Mouse (Mus musculus) midbrain, postnatal 0 days (tissue): ENCODE measurements around the gene Cables2. TPM values are rescaled to one million over a fixed set of nuclear protein-coding genes. Genes with fewer than 3 reads are reported as not detected.
A peak's percentile ranks its signal among the peaks of the same experiment; 100 is the strongest.

Source experiments
- ATAC-seq: fragments of 200-750 bp; cut with Nextera tagmentation; 2 replicates; pipeline ENCODE4 v1.8.0; 2017; ENCODE audit warnings: moderate number of reproducible peaks, mild to moderate bottlenecking, moderate TSS enrichment, moderate library complexity; ENCODE audit not compliant: low FRiP score
- DNase-seq: peaks from one replicate; pipeline ENCODE4 v3.0.0-alpha.2; 2015; ENCODE audit warnings: low spot score
- H3K27ac ChIP-seq: fragments of 300-500 bp; sonication (generic); 2 replicates; pipeline ENCODE4 v1.5.1; 2014; ENCODE audit warnings: low read depth, mild to moderate bottlenecking, low read length, mixed read lengths
- H3K27me3 ChIP-seq: fragments of 300-500 bp; sonication (generic); 2 replicates; pipeline ENCODE4 v1.6.1; 2014; ENCODE audit warnings: low read length, control low read depth, mixed read lengths; ENCODE audit not compliant: insufficient read depth
- H3K36me3 ChIP-seq: fragments of 300-500 bp; sonication (generic); 2 replicates; pipeline ENCODE4 v1.6.1; 2014; ENCODE audit warnings: low read length, control low read depth, mixed read lengths; ENCODE audit not compliant: insufficient read depth
- H3K4me1 ChIP-seq: fragments of 300-500 bp; sonication (generic); 2 replicates; pipeline ENCODE4 v1.6.1; 2014; ENCODE audit warnings: mild to moderate bottlenecking, control low read depth, antibody characterized with exemption, low read length, mixed read lengths; ENCODE audit not compliant: insufficient read depth
- H3K4me2 ChIP-seq: fragments of 300-500 bp; sonication (generic); 2 replicates; pipeline ENCODE4 v1.6.1; 2014; ENCODE audit warnings: low read depth, mild to moderate bottlenecking, low read length, mixed read lengths; ENCODE audit not compliant: poor library complexity, severe bottlenecking
- H3K4me3 ChIP-seq: fragments of 300-500 bp; sonication (generic); 2 replicates; pipeline ENCODE4 v1.5.1; 2014; ENCODE audit warnings: low read depth, mild to moderate bottlenecking, low read length, moderate library complexity
- H3K9ac ChIP-seq: fragments of 300-500 bp; sonication (generic); replicated peaks from 2 replicates; pipeline ENCODE4 v1.6.1; 2014; ENCODE audit warnings: mild to moderate bottlenecking, low read length, moderate library complexity, mixed read lengths; ENCODE audit not compliant: poor library complexity, severe bottlenecking
- H3K9me3 ChIP-seq: fragments of 300-500 bp; sonication (generic); 2 replicates; pipeline ENCODE4 v1.6.1; 2016; ENCODE audit warnings: low read length, control low read depth
- CTCF ChIP-seq: IDR thresholded peaks from 2 replicates; pipeline ENCODE4 v1.5.1; 2016; ENCODE audit warnings: antibody characterized with exemption, mild to moderate bottlenecking
- WGBS: fragments of 180-500 bp; shearing (Covaris S2); extraction: QIAGEN DNeasy Blood & Tissue Kit; methylation state at CpG from one replicate; pipeline ENCODE4 v1.1.7; 2014; 5-methylcytosine and 5-hydroxymethylcytosine counted together
- polyA plus RNA-seq: library from polyadenylated mRNA; unstranded; fragments of >200 nt; fragmentation: Nextera tagmentation; extraction: Ambion mirVana; gene quantifications from 2 replicates; pipeline ENCODE4 v1.2.1, GENCODE M21; 2015
- total RNA-seq: library from RNA; depleted of rRNA; stranded (reverse); fragments of >200 nt; gene quantifications from 2 replicates; pipeline ENCODE4 v1.2.3, GENCODE M21; 2014

Cables2 gene
- total and polyA plus RNA-seq, 2 experiments from 2014 or later = 37.8 to 59.1 TPM

DNA sequence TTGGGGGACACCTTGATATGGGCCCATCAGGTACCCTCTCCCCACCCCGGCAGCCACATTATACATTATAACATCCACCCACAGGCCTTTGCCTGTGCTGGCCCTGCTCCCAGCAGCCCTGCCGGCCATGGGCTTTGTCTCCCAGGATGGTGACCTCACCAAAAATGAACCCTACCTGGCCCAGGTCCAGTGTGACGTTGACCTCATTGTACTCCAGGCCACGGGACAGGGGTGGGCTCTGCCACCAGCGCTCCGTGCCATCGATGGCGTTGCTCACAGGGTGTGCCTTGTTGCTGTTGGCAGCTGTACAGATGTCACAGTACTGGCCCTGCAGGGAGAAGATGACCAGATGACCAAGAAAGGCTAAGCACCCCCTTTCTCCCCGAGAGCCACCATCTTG is 52.2 kb downstream of the Cables2 start:
- no peak for TF ChIP-seq CTCF
- DNase-seq = no peak
- H3K4me3 ChIP-seq = no peak overlapping the region
- WGBS = 92% methylated on average over 9 of the region's 9 CpGs
- no peaks in the 10 kb centered on the region for H3K4me1 ChIP-seq
- ATAC-seq = no peak
- H3K27ac ChIP-seq = no peak overlapping the region
- H3K36me3 ChIP-seq = no peaks in the 10 kb centered on the region
- no peak overlapping the region for H3K4me2 ChIP-seq
- H3K9me3 ChIP-seq = no peaks in the 10 kb centered on the region
- H3K9ac ChIP-seq = no peak overlapping the region
- H3K27me3 ChIP-seq = peaks cover 18% of the 10 kb centered on the region; the same call in 1 of the 2 replicates

DNA sequence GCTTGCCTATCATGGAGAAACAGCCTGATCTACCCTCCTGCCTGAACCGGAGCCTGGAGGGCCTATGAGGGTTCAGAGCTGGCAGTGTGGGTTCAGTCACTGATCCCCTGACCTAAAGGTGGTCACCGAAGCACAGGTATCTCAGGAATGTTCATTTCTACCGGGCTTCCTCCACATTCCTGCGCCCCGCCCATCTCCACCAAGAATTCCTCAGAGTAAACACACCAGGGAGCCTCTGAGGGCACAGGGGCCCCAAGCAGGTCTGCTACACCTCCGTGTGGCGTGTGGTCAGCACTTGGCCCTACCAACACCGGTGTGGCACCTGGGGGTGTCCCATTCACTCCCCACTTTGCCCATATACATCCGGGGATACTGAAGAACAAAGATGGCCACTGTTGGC is 53.1 kb downstream of the Cables2 start:
- no peak overlapping the region for H3K4me3 ChIP-seq
- no peak overlapping the region for H3K27ac ChIP-seq
- no peak for ATAC-seq
- H3K4me2 ChIP-seq = no peak overlapping the region
- no peak overlapping the region for H3K9ac ChIP-seq
- H3K4me1 ChIP-seq = no peaks in the 10 kb centered on the region
- 83% methylated on average over 9 of the region's 9 CpGs for WGBS
- no peak for DNase-seq
- TF ChIP-seq CTCF = no peak
- no peaks in the 10 kb centered on the region for H3K9me3 ChIP-seq
- H3K27me3 ChIP-seq = peaks cover 18% of the 10 kb centered on the region; the same call in 1 of the 2 replicates
- no peaks in the 10 kb centered on the region for H3K36me3 ChIP-seq

DNA sequence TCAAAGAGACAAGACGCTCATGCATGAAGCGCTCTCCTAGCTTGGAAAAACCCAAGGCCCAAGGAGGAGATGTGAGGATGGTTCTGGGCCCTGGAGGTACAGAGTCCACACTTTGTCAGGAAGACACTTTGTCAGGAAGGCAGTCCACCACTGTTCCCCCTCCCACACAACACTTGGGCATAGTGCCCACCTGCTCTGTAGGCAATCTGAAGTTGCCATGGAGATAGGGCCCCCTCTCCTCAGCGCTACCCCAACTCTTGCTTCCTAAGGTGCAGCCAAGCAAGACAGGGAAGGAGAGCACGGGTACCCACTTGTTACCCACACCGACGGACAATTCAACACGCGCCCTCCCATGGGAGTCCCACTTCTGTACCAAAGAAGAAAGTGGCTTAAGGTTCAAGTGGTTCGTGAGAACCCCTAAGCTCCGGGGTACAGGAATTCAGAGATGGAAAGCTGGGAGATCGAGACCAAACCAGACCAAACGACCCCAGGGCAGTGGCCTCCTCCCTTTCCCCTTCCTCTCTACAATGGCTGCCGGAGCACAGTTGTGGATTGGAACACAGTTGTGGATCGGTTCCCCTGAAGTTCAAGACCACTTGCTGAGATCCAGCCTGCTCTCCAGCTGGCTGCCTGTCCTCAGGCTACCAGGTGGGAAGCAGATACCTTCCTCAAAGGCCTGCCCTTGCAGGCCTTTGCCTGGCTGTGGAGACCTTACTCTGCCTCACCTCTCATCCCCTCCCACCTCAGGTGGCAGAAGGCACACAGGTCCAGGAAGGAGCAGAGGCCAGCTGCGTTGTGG is 54.0 kb downstream of the Cables2 start:
- Histone ChIP-seq H3K4me1 (no peaks in the 10 kb centered on the region), H3K4me3 (no peak overlapping the region), H3K27ac (no peak overlapping the region), H3K4me2 (no peak overlapping the region), H3K36me3 (no peaks in the 10 kb centered on the region), H3K9ac (no peak overlapping the region), H3K27me3 (peaks cover 11% of the 10 kb centered on the region; the same call in 1 of the 2 replicates), H3K9me3 (no peaks in the 10 kb centered on the region)
- no peak for TF ChIP-seq CTCF
- no peak for DNase-seq
- ATAC-seq = no peak
- 69% methylated on average over 15 of the region's 15 CpGs for WGBS

DNA sequence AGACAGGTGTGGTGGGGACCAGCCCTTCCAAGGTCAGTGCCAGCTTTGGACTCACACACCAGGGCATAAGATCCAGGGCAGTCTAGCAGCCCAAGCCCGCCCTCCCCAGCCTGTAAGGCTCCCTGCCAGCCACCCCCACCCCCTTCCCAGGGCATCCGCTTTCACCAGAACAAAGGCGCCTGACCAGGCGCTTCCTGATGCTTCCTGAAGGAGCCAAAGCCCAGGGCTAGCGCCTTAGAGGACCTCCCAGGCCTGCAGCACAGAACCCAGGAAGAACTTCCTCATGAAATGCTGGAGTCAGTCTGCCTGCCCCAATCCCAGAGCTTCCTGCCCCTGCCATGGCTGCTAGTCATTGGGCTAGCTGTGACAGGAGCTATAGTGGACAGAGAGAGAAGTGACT is 54.6 kb downstream of the Cables2 start:
- ATAC-seq = 0 out of 2 replicates have a peak, but pooled peaks have one; percentile 18
- 36% methylated on average over 5 of the region's 5 CpGs for WGBS
- H3K9ac ChIP-seq = no peak overlapping the region
- no peak overlapping the region for H3K4me2 ChIP-seq
- no peaks in the 10 kb centered on the region for H3K9me3 ChIP-seq
- no peak for DNase-seq
- 0 out of 2 replicates have a peak, but pooled peaks cover 6% of the 10 kb centered on the region for H3K27me3 ChIP-seq
- H3K4me3 ChIP-seq = no peak overlapping the region
- no peaks in the 10 kb centered on the region for H3K36me3 ChIP-seq
- H3K27ac ChIP-seq = no peak overlapping the region
- H3K4me1 ChIP-seq = no peaks in the 10 kb centered on the region
- no peak for TF ChIP-seq CTCF

DNA sequence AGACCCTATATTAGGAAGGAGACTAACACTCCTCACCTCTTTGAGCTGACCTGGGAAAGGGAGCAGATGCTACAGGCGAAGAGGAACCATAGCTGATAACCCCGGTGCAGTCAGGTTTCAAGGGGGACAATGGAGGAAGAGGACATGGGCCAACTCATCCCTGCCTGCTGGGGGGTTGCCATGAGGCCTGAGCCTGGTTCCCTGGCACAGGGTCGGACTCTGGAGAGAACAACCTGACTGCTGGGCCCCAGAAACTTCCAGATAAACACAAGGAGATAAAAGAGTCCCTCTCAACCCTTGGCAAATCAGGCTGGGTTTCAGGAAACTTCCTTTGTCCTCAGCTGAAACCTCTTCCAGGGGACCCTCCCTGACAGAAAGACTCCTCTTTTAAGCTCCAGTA is 55.1 kb downstream of the Cables2 start:
- H3K36me3 ChIP-seq = no peaks in the 10 kb centered on the region
- no peak for TF ChIP-seq CTCF
- no peaks in the 10 kb centered on the region for H3K4me1 ChIP-seq
- no peak overlapping the region for H3K4me2 ChIP-seq
- no peak overlapping the region for H3K4me3 ChIP-seq
- H3K9ac ChIP-seq = no peak overlapping the region
- no peak overlapping the region for H3K27ac ChIP-seq
- DNase-seq = no peak
- H3K9me3 ChIP-seq = no peaks in the 10 kb centered on the region
- no peak for ATAC-seq
- H3K27me3 ChIP-seq = 0 out of 2 replicates have a peak, but pooled peaks cover 1% of the 10 kb centered on the region
- 71% methylated on average over 3 of the region's 3 CpGs for WGBS

DNA sequence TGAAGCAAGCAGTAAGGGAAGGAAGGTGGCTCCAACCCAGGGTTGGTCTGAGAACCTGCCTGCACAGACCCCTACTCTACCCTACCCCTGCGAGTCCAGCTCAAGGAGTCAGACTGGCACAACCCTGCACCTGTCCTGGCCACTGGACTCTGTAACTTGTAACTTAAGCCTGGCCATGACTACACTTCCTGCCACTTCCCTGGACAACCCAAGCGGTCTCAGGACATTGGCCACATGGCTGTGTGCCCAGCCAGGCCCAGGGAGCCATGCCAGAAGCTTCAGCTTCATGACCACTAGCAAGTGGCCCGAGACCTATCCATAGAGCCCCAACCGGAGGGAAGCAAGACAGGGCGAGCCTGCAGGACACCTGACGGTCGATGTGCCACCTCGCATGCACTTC is 55.7 kb downstream of the Cables2 start:
- ATAC-seq (no peak), DNase-seq (no peak)
- H3K36me3 ChIP-seq = no peaks in the 10 kb centered on the region
- H3K4me3 ChIP-seq = no peak overlapping the region
- no peak overlapping the region for H3K4me2 ChIP-seq
- no peaks in the 10 kb centered on the region for H3K4me1 ChIP-seq
- no peak overlapping the region for H3K27ac ChIP-seq
- H3K9ac ChIP-seq = no peak overlapping the region
- no peaks in the 10 kb centered on the region for H3K27me3 ChIP-seq
- TF ChIP-seq CTCF = no peak
- 81% methylated on average over 8 of the region's 8 CpGs for WGBS
- no peaks in the 10 kb centered on the region for H3K9me3 ChIP-seq
